Mouse (Mus musculus): ENCODE measurements at regions not wholly inside any gene's neighbourhood (a gene's known extent, or its start where the extent isn't known, plus 50 kb on each side); places are given as distances from the start of the nearest gene placed in this dataset.
A peak's percentile ranks its signal among the peaks of the same experiment; 100 is the strongest.

GRCm38 (mm10) chr9:43469215-43469614 is 158.6 kb downstream of the Trim29 start:
- DNase-seq, result no peak

GRCm38 (mm10) chr9:43472231-43472630 is 161.6 kb downstream of the Trim29 start:
- DNase-seq, result no peak

GRCm38 (mm10) chr9:43473164-43473563 is 162.5 kb downstream of the Trim29 start:
- DNase-seq, result no peak

- no peak for DNase-seq
Observed at GRCm38 (mm10) chr9:43473601-43474302, 163.1 kb downstream of the Trim29 start.

GRCm38 (mm10) chr9:43474303-43474643 is 163.6 kb downstream of the Trim29 start:
- DNase-seq, result no peak

- no peak for DNase-seq
Observed at GRCm38 (mm10) chr9:43480826-43481591, 170.4 kb downstream of the Trim29 start.

GRCm38 (mm10) chr9:43482101-43483090 is 171.7 kb downstream of the Trim29 start:
- no peak for DNase-seq

- no peak for DNase-seq
Observed at GRCm38 (mm10) chr9:43483195-43483594, 172.5 kb downstream of the Trim29 start.

- no peak for DNase-seq
Observed at GRCm38 (mm10) chr9:43483906-43484305, 173.3 kb downstream of the Trim29 start.

GRCm38 (mm10) chr9:43486704-43487103 is 176.1 kb downstream of the Trim29 start:
- DNase-seq, result no peak

- DNase-seq, result no peak
Observed at GRCm38 (mm10) chr9:43489205-43489604, 178.6 kb downstream of the Trim29 start.

- peak; percentile 47 to 57 for DNase-seq
Observed at GRCm38 (mm10) chr9:43491024-43491751, 180.5 kb downstream of the Trim29 start.

- no peak for DNase-seq
Observed at GRCm38 (mm10) chr9:43492236-43493000, 181.8 kb downstream of the Trim29 start.

GRCm38 (mm10) chr9:43498596-43498995 is 187.9 kb downstream of the Trim29 start:
- DNase-seq, result no peak

GRCm38 (mm10) chr9:43504270-43504932 is 193.8 kb downstream of the Trim29 start:
- no peak for DNase-seq

GRCm38 (mm10) chr9:43505856-43506255 is 195.2 kb downstream of the Trim29 start:
- no peak for DNase-seq

GRCm38 (mm10) chr9:43506276-43506675 is 195.6 kb downstream of the Trim29 start:
- DNase-seq, result no peak

GRCm38 (mm10) chr9:43512806-43513205 is 202.2 kb downstream of the Trim29 start:
- no peak for DNase-seq

GRCm38 (mm10) chr9:43514731-43515458 is 204.2 kb downstream of the Trim29 start:
- DNase-seq, result peak in 1 of 2 experiments; percentile 22

- DNase-seq, result no peak
Observed at GRCm38 (mm10) chr9:43520931-43521330, 210.3 kb downstream of the Trim29 start.

All from kidney, adult 8-10 months (tissue).